Mouse (Mus musculus) heart, embryonic 11.5 days (tissue): ENCODE measurements around the gene Klrk1. TPM values are rescaled to one million over a fixed set of nuclear protein-coding genes. Genes with fewer than 3 reads are reported as not detected.
"Not testable (repeated sequence)": the region's sequence is repeated elsewhere in the genome, so short reads cannot be mapped to it uniquely, and the experiment has no call there.

Experiments
- ATAC-seq: fragments of 200-750 bp; cut with Nextera tagmentation; replicated peaks from 2 replicates; pipeline ENCODE4 v1.8.0; 2017; ENCODE audit warnings: moderate library complexity; ENCODE audit not compliant: insufficient number of reproducible peaks, low FRiP score, low TSS enrichment
- H3K27ac ChIP-seq: fragments of 300-500 bp; sonication (generic); 2 replicates; pipeline ENCODE4 v1.5.1; 2014; ENCODE audit warnings: mild to moderate bottlenecking, low read depth, low read length
- H3K27me3 ChIP-seq: fragments of 300-500 bp; sonication (generic); 2 replicates; pipeline ENCODE4 v1.6.1; 2014; ENCODE audit warnings: mild to moderate bottlenecking, low read length, mixed read lengths; ENCODE audit not compliant: control insufficient read depth, insufficient read depth
- H3K36me3 ChIP-seq: fragments of 300-500 bp; sonication (generic); 2 replicates; pipeline ENCODE4 v1.6.1; 2014; ENCODE audit warnings: mild to moderate bottlenecking, low read length, moderate library complexity, mixed read lengths; ENCODE audit not compliant: control insufficient read depth, insufficient read depth
- H3K4me1 ChIP-seq: fragments of 300-500 bp; sonication (generic); 2 replicates; pipeline ENCODE4 v1.6.1; 2014; ENCODE audit warnings: low read length; ENCODE audit not compliant: control insufficient read depth, insufficient read depth
- H3K4me2 ChIP-seq: fragments of 300-500 bp; sonication (generic); 2 replicates; pipeline ENCODE4 v1.6.1; 2014; ENCODE audit warnings: mild to moderate bottlenecking, moderate library complexity
- H3K4me3 ChIP-seq: fragments of 300-500 bp; sonication (generic); 2 replicates; pipeline ENCODE4 v1.5.1; 2014; ENCODE audit warnings: low read depth, low read length
- H3K9ac ChIP-seq: fragments of 300-500 bp; sonication (generic); 2 replicates; pipeline ENCODE4 v1.6.1; 2014; ENCODE audit warnings: mild to moderate bottlenecking, low read depth, low read length, moderate library complexity
- H3K9me3 ChIP-seq: fragments of 300-500 bp; sonication (generic); replicated peaks from 2 replicates; pipeline ENCODE4 v1.6.1; 2016; ENCODE audit warnings: low read length; ENCODE audit not compliant: control insufficient read depth
- WGBS: fragments of 180-500 bp; shearing (Covaris S2); extraction: QIAGEN DNeasy Blood & Tissue Kit; methylation state at CpG from one replicate; pipeline ENCODE4 v1.1.7; 2014; ENCODE audit not compliant: insufficient replicate concordance; 5-methylcytosine and 5-hydroxymethylcytosine counted together
- polyA plus RNA-seq: library from polyadenylated mRNA; unstranded; fragments of >200 nt; fragmentation: Nextera tagmentation; extraction: Ambion mirVana; gene quantifications from 2 replicates; pipeline ENCODE4 v1.2.1, GENCODE M21; 2014

The Klrk1 gene
- not detected in 2 replicates for polyA plus RNA-seq

GRCm38 (mm10) chr6:129623735-129624134 lies at the start of gene Klrk1:
Gene Klrk1, minus strand, starts transcription at chr6:129623864.
- Histone ChIP-seq H3K27ac (no peak within 1 kb of the TSS), H3K36me3 (no peaks in the 10 kb centered on the region), H3K27me3 (no peaks in the 10 kb centered on the region), H3K4me2 (no peak within 1 kb of the TSS), H3K9me3 (no peaks in the 10 kb centered on the region), H3K4me1 (no peaks in the 10 kb centered on the region), H3K9ac (no peak within 1 kb of the TSS), H3K4me3 (no peak within 1 kb of the TSS)
- WGBS, result 78% methylated on average over 4 of the region's 4 CpGs
- no peak for ATAC-seq

- H3K9ac ChIP-seq, ATAC-seq, H3K4me1 ChIP-seq, H3K36me3 ChIP-seq, H3K9me3 ChIP-seq, H3K27ac ChIP-seq, H3K4me2 ChIP-seq, H3K4me3 ChIP-seq, H3K27me3 ChIP-seq: not testable (repeated sequence)
- no CpG with 5 or more reads among the region's 3 CpGs for WGBS
These were observed 37.6 kb upstream of the Klrk1 start for GRCm38 (mm10) chr6:129661301-129661700.

DNA sequence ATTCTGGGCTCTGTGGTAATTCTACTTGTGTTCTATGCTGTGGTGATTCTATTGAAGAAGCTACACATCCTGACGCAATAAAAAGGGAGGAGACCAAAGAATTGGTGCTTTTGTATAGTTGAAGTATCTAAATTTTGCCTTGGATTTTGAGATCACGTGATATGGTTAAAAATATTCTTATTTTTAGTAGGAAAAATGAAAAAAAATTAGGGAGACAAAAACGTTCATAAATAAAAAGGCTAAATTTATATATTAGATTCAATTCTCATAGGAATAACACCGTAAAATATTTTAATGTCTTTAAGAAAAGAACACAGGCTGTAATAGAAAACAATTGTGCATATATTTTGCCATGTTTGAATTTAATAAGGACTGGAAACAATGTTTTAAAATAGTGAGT lies 36.9 kb upstream of the Klrk1 start, which contains the start of gene Klrc2:
TSS of gene Klrc2 (minus strand) at position 101 of the 400 bp plus-strand sequence.
- WGBS, result 67% methylated on average over 4 of the region's 4 CpGs
- not testable (repeated sequence) for H3K4me2 ChIP-seq

DNA sequence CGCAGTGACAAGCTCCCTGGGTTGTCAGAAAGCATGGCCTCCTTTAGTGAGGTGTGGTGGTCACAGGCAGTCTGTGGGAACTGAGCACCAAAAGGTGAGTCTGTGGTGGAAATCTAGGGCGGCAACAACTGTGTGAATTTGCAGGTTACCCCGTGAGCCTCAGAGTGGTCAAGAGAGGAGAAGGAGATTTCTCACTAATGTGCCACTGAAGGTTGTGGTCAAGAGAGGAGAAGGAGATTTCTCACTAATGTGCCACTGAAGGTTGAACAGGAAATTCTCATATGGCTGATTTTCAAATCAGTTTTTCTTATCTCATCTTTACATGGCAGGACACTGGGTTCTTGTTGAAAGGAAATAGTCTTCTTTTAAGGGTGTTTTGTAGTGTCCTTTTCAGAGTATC lies 20.4 kb upstream of the Klrk1 start:
- not testable (repeated sequence) for H3K4me2 ChIP-seq

More for the DNA sequence above, 36.9 kb upstream of the Klrk1 start, which contains the start of gene Klrc2:
- ATAC-seq, H3K27me3 ChIP-seq, H3K9ac ChIP-seq, H3K4me3 ChIP-seq, H3K36me3 ChIP-seq, H3K9me3 ChIP-seq, H3K27ac ChIP-seq, H3K4me1 ChIP-seq: not testable (repeated sequence)

GRCm38 (mm10) chr6:129643237-129643636 lies 19.6 kb upstream of the Klrk1 start, which contains the start of gene Klrc3:
Gene Klrc3, minus strand, starts transcription at chr6:129643337.
- H3K4me3 ChIP-seq, H3K9ac ChIP-seq, H3K36me3 ChIP-seq, H3K4me1 ChIP-seq, ATAC-seq, H3K27ac ChIP-seq, H3K9me3 ChIP-seq, H3K27me3 ChIP-seq, H3K4me2 ChIP-seq: not testable (repeated sequence)
- 78% methylated on average over 3 of the region's 3 CpGs for WGBS

More for the DNA sequence above, 20.4 kb upstream of the Klrk1 start:
- H3K4me1 ChIP-seq, H3K9me3 ChIP-seq, H3K27ac ChIP-seq, H3K9ac ChIP-seq, H3K27me3 ChIP-seq, H3K4me3 ChIP-seq, ATAC-seq, H3K36me3 ChIP-seq: not testable (repeated sequence)
- WGBS, result 57% methylated on average over 1 of the region's 3 CpGs

- ATAC-seq, H3K9me3 ChIP-seq, H3K36me3 ChIP-seq, H3K9ac ChIP-seq, H3K27me3 ChIP-seq, H3K4me1 ChIP-seq, H3K4me3 ChIP-seq, H3K4me2 ChIP-seq, H3K27ac ChIP-seq: not testable (repeated sequence)
- WGBS, result 68% methylated on average over 2 of the region's 2 CpGs
These were observed 7.4 kb upstream of the Klrk1 start for GRCm38 (mm10) chr6:129631046-129631445.

- Histone ChIP-seq H3K4me2 (no peak overlapping the region), H3K36me3 (no peaks in the 10 kb centered on the region), H3K9ac (no peak overlapping the region), H3K9me3 (no peaks in the 10 kb centered on the region), H3K27me3 (no peaks in the 10 kb centered on the region), H3K4me3 (no peak overlapping the region), H3K4me1 (no peaks in the 10 kb centered on the region), H3K27ac (no peak overlapping the region)
- ATAC-seq, result no peak
These were observed 15.3 kb downstream of the Klrk1 start for GRCm38 (mm10) chr6:129608372-129608771.

GRCm38 (mm10) chr6:129591508-129591907 lies 32.2 kb downstream of the Klrk1 start, which contains the start of gene Klrd1:
Gene Klrd1, plus strand, starts transcription at chr6:129591782.
- Histone ChIP-seq H3K9me3 (no peaks in the 10 kb centered on the region), H3K27me3 (no peaks in the 10 kb centered on the region), H3K9ac (no peak within 1 kb of the TSS), H3K4me3 (no peak within 1 kb of the TSS), H3K36me3 (no peaks in the 10 kb centered on the region), H3K27ac (no peak within 1 kb of the TSS), H3K4me2 (no peak within 1 kb of the TSS), H3K4me1 (no peaks in the 10 kb centered on the region)
- ATAC-seq, result no peak
- WGBS, result 68% methylated on average over 3 of the region's 3 CpGs

DNA sequence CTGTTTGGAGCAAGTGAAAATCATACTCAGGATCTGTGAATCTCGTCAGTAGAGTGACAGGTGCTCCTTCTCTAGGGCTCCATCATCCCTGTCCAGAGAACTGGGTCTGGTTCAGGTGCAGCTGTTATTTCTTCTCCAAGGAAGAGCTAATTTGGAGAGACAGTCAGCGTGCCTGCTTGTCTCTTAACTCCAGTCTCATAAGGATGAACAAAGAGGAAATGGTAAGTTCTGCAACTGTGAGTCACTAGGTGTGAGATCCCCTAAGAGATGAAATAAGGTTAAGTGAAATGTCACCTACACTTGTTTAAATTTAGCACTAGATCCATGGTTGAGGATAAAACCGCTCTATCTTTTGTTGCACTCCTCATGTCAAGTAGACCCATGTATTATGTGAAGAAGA lies 40.6 kb downstream of the Klrk1 start:
- no peaks in the 10 kb centered on the region for H3K4me1 ChIP-seq
- H3K9me3 ChIP-seq, result no peaks in the 10 kb centered on the region
- no peak overlapping the region for H3K9ac ChIP-seq
- H3K27ac ChIP-seq, result no peak overlapping the region
- no peak overlapping the region for H3K4me2 ChIP-seq
- H3K4me3 ChIP-seq, result no peak overlapping the region
- no peaks in the 10 kb centered on the region for H3K27me3 ChIP-seq
- WGBS, result 73% methylated on average over 3 of the region's 3 CpGs
- no peaks in the 10 kb centered on the region for H3K36me3 ChIP-seq
- ATAC-seq, result no peak
